Mouse (Mus musculus): ENCODE data around the gene Spout1.
"Not testable (repeated sequence)": the region's sequence is repeated elsewhere in the genome, so short reads cannot be mapped to it uniquely, and the experiment has no call there.

Gene Spout1

GRCm38 (mm10) chr2:30176561-30176960 is 1.7 kb downstream of the Spout1 start:
- no peak for DNase-seq

GRCm38 (mm10) chr2:30175897-30176296 is 2.4 kb downstream of the Spout1 start:
- no peak for DNase-seq

DNA sequence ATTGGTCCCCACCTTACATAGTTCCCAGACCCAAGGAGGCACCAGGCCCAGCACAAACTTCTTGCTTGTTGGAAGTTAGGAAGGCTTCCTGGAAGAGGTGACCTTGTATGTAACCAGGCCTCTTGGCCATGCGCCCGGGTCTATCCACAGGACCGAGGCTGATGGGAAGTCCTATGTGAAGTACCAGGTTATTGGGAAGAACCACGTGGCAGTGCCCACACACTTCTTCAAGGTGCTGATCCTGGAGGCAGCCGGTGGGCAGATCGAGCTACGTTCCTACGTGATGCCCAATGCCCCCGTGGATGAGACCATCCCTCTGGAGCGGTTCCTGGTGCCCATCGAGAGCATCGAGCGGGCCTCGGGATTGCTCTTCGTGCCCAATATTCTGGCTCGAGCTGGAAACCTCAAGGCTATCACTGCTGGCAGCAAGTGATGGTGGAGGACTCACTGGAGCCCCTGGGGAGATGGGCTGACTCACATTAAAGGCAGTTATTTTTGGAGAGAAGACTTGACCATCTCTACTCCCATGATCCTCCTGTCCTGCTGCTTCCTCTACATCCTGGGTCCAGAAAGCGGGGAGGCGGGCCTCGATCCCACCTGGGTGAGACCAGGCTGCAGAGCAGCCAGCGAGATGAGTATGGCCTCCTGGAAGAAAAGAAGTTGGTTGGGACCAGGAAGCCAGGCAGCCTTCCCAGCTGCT is 4.6 kb downstream of the Spout1 start:
- no peak for DNase-seq

- no peak for DNase-seq
These were observed 6.3 kb downstream of the Spout1 start for GRCm38 (mm10) chr2:30171997-30172382.

- DNase-seq = peak; percentile 73 to 77
These were observed 6.8 kb downstream of the Spout1 start, which contains the start of gene Endog for GRCm38 (mm10) chr2:30171371-30171996. Gene Endog (plus strand): TSS chr2:30171493.

DNA sequence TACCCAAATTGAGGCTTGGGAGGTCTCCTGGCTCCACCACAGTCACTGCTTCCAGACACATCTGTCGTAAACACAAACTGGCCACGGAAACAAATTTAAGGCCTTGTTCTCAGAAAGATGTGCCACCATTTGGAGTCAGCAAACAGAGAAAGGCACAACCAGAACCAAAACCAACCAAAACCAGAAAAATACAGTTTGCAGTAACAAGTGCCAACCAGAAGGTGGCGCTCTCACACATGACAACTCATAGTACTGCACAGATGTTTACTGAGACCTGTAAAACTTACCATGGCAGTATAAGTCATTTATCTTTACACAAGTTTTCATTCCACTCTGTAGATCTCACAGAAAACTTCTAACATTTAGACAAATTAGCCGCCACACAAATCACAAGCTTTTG is 11.6 kb downstream of the Spout1 start:
- DNase-seq = no peak

DNA sequence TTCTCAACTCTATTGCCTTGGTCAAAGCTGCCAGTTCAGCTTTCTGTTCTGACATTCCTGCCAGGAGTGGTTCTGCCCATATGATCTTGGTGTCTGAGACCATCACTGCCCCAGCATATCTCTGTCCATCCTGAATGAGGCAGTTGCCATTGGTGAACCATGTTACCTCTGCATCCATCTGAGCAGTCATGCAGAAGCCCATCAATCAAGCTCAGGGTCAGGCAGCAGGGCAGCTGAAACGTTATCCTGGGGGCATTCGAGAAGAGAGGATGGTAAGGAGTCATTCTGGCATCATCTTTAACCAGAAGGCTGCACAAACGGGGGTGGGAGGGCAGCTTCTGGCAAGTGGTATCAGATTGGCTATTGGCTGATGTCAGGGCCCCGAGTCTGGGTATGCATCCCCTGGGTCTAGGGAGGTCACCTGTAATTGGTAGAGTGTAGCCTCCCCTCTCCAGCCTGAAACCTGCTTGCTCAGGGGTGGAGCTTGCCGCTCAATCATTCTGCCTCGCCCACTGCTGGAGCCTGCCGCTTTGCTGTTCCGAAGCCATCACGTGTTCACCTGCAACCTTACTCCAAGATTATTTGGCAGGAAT is 13.8 kb downstream of the Spout1 start:
- DNase-seq = no peak

DNA sequence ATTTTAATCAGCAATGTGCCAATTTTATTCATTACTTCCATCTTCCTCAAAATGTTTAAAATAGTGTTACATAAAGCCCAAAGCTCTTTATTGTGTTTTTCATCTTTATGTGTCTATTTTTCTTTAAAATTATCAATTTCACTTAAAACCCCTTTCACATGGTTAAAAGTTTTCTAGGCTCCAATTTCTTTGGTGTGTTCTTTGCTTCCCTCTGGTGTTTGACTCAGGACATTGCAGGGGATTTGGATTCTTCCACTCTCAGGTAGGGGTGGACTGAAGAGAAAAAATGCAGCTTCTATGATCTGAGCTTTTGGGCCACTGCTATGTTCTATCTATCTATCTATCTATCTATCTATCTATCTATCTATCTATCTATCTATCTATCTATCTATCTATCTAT is 16.4 kb downstream of the Spout1 start:
- DNase-seq = no peak

DNA sequence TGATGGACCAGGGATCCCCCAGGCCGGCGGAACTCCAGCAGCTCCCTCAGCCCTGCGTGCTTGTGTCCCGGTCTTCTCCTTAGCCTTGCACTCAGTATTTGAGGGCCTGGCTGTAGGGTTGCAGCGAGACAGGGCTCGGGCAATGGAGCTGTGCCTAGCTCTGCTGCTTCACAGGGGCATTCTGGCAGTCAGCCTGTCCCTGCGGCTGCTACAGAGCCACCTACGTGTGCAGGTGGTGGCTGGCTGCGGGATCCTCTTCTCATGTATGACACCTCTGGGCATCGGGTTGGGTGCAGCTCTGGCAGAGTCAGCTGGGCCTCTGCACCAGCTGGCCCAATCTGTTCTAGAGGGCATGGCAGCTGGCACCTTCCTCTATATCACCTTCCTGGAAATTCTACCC is 18.4 kb downstream of the Spout1 start:
- DNase-seq = not testable (repeated sequence)

DNA sequence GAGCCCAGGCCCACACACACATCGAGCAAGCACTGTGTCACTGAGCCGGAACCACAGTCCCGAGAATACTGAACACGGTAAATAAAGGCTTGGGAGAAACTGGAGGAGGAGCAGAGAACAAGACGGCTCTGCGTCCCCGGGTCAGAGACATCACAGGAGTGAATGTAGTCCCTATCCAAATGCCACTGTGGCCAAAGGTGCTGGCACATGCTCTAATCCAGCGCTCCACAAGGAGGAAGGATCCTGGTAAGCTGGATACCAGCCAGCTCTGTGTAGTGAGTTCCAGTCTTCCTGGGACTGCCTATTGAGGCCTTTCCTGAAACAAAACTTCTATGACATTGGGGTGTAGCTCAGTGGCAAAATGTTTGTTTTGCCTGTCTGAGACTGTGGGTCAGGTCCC is 25.6 kb downstream of the Spout1 start:
- no peak for DNase-seq

DNA sequence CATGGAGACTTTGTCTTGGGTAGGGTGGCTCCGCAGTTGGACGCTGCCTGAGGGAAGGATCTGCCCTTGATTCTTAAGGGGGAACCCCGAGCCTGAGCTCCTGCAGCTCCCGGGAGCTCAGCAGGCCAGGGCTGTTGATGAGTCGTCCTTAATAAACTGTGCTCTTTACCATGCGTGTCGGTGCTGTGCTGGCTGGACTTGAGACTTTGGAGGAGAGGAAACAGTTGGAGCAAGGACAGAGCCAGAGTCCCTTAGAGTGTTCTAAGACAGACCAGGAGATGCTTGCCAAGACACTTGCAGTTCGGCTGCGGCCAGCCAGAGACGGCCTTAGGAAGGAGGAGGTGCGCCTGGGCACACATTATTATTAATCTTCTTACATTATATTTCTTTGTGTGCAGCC is 26.4 kb downstream of the Spout1 start:
- no peak for DNase-seq

DNA sequence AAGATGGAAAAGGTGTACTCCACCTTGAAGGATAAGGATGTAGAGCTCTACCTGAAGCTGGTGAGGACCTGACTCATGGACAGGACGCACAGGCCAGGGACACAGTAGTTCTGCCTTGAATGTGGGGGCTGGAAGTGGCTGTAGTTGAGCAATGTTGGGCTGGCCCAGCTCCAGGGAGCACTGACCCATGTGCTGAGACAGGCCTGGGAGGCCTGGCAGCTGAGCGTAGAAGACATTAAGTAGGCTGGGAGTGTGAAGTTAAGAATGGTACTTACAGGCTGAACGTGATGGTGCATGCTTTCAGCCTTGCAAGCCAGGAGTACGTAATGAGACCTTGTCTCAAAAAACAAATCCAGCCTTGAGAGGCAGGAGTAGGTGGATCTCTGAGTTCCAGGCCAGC is 30.8 kb downstream of the Spout1 start:
- no peak for DNase-seq

GRCm38 (mm10) chr2:30144436-30144835 is 33.8 kb downstream of the Spout1 start:
- DNase-seq = no peak

DNA sequence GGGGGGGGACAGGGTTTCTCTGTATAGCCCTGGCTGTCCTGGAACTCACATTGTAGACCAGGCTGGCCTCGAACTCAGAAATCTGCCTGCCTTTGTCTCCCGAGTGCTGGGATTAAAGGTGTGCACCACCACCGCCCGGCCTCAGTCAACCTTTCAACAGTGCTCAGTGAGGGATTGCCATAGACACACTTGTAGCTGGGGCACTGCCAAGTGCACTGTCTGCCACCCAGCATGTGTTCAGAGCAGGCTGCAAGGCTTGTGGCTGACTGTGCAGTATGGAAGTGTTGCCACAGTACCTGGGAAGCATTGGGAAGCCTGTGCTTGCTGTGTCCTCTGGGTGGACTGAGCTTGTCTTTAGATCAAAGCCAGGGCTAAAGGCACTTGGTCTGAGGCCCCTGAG is 38.2 kb downstream of the Spout1 start:
- DNase-seq = not testable (repeated sequence)

DNA sequence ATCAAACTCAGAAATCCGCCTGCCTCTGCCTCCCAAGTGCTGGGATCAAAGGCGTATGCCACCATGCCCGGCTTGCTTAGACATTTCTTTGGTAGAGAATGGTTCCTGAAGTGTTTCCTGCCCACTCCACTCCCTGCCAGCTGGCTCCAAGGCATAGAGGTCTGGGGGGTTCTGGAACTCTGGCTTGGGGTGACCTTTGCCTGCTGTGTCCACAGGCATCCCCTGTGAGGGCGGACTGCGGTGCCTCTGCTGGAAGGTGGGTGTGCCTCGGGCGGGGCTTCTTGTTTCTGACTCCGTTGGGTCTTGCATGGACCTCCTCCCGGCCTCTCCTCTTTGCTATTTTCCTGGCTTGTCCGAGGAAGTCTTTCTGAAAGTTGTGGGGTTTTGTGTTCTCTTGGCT is 41.8 kb downstream of the Spout1 start:
- DNase-seq = no peak

DNA sequence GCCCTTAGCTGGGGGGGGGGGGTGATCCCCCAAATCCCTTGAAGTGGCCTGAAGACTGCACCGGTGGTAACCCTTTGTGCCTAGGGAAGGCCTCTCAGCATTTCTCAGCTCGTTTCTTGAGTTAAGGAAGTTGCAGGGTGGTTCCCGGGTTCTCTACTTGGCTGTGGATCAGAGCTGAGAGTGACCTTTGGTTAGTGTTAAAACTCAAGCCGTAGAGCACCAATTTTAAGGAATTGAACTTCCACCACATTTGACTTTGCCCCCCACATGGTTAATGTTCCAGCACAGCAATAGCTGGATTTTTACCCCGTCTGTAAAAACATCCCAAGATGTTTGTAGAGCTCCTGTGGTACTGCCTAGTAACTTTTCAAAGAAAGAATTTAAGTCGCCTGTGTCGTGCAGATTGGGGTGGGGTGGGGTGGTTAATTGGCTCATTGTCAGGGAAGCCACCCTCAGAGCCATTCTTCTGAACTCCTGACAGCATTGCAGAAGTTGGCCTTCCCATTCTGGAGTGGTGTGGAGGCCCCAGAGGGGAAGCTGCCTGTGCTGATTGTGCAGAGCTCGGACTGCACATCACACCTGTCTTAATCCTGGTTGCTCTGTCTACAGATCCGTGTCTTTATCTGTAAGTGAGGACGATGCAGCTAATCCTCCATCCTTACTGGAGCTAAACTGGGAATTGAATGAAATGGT is 43.2 kb downstream of the Spout1 start:
- DNase-seq = no peak

- DNase-seq = no peak
These were observed 43.9 kb downstream of the Spout1 start for GRCm38 (mm10) chr2:30134378-30134711.

GRCm38 (mm10) chr2:30133613-30134377 is 44.5 kb downstream of the Spout1 start, which contains the start of gene Tbc1d13:
Gene Tbc1d13 (plus strand): TSS chr2:30133746.
- DNase-seq = peak; percentile 98 to 99

DNA sequence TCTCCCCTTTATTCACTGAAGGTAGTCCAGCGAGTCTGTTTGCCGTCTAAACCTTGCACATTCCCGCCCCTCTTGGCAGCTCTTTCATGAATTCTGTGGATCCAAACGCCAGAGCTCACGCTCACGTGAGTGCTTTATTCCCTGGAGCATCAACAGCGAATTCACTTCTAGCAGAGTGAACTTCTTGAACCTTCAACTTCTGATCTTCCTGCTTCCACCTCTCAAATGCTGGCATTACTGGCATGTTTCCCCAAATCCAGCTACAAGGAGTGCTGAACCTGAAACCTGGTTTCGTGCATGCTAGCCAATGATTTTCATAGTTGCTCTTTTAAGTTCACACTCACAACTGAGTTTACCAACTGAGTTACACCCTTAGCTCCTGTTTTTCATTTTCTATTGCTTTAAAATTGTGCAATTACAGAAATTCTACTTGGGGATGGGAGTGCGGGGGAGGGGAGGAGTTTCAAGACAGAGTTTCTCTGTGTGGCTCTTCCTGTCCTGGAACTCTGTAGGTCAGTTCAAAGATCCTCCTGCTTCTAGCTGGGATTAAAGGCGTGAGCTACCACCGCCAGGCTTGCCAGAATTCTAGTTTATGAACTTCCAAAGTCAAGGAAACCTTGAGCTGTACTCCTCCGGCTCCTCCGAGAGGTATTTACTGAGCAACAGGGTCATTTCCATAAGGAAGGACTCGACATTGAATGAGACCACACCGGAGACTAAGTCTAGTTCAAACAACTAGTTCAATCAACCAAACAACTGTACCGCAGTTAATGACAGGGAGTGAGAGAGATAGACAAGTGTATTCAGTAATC is 45.3 kb downstream of the Spout1 start:
- no peak for DNase-seq

DNA sequence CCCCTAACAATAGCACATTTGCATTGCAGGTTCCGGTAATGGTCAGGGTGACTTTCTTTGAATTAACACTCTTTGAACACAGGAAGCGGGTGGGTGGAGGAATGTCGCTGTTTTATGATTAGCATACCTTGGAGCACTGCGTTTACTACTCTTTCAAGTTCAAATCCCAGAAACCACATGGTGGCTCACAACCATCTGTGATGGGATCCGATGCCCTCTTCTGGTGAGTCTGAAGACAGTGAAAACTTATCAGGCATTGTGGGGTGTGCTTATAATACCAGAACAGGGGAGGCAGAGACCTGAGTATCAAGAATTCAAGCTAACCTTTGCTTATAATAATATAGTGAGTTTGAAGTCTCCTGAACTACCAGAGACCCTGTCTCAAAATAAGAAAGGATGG is 47.0 kb downstream of the Spout1 start:
- DNase-seq = not testable (repeated sequence)

GRCm38 (mm10) chr2:30130156-30130555 is 48.1 kb downstream of the Spout1 start:
- DNase-seq = no peak

DNA sequence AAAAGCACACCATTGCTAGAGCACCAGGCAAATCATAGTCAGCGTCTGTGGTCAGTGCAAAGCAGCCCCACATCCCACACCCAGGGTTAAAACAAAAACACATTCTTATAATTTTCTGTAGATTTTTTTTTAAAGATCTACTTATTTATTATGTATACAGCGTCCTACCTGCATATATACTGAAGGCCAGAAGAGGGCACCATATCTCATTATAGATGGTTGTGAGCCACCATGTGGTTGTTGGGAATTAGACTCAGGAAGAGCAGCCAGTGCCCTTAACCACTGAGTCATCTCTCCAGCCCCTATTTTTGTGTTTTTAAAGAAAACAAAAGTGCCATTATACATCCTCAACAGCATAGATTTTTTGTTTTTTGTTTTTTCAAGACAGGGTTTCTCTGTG is 49.5 kb downstream of the Spout1 start:
- no peak for DNase-seq

Measured in thymus, adult 18-20 months (tissue).